Mouse (Mus musculus) myocyte (in vitro differentiated cells): ENCODE measurements around the gene Axin1. TPM values are rescaled to one million over a fixed set of nuclear protein-coding genes. Genes with fewer than 3 reads are reported as not detected.

Experiments
- H3K27me3 ChIP-seq: one replicate; pipeline ENCODE4 v1.6.1; 2011; ENCODE audit not compliant: control insufficient read depth, insufficient read depth, insufficient read length
- H3K36me3 ChIP-seq: one replicate; pipeline ENCODE4 v1.6.1; 2011; ENCODE audit not compliant: control insufficient read depth, insufficient read depth
- H3K4me2 ChIP-seq: one replicate; pipeline ENCODE4 v1.6.1; 2011; ENCODE audit warnings: low read depth, control low read depth
- H3K4me3 ChIP-seq: one replicate; pipeline ENCODE4 v1.5.1; 2011; ENCODE audit warnings: mild to moderate bottlenecking, control low read depth, moderate library complexity
- H3K79me2 ChIP-seq: one replicate; pipeline ENCODE4 v1.6.1; 2011; ENCODE audit not compliant: control insufficient read depth, insufficient read depth
- H3ac ChIP-seq: one replicate; pipeline ENCODE4 v1.6.1; 2011; ENCODE audit not compliant: control insufficient read depth, insufficient read length
- CEBPB ChIP-seq: IDR thresholded peaks from 2 replicates; pipeline ENCODE4 v1.6.1; 2011; ENCODE audit warnings: mild to moderate bottlenecking, moderate library complexity; ENCODE audit not compliant: poor library complexity, insufficient read depth, severe bottlenecking
- E2F4 ChIP-seq: IDR thresholded peaks from one replicate; pipeline ENCODE4 v1.6.1; 2011; ENCODE audit warnings: mild to moderate bottlenecking, control low read depth, moderate library complexity; ENCODE audit not compliant: insufficient read depth
- MAX ChIP-seq: IDR thresholded peaks from one replicate; pipeline ENCODE4 v1.6.1; 2011; ENCODE audit warnings: low read depth, mild to moderate bottlenecking, control low read depth
- MYOD1 ChIP-seq, 3 experiments: IDR thresholded peaks; one replicate each; pipeline ENCODE4 v1.6.1; 2011; ENCODE audit warnings: control low read depth in 2 of 3, low read depth in 2 of 3, mild to moderate bottlenecking in 2 of 3, moderate library complexity in 1 of 3; ENCODE audit not compliant: insufficient read length in 2 of 3, control insufficient read depth in 1 of 3
- MYOG ChIP-seq, 3 experiments: IDR thresholded peaks; one replicate each; pipeline ENCODE4 v1.6.1; 2011; ENCODE audit warnings: control low read depth in 2 of 3, low read depth in 2 of 3, mild to moderate bottlenecking in 2 of 3; ENCODE audit not compliant: insufficient read length in 2 of 3, control insufficient read depth in 1 of 3, insufficient read depth in 1 of 3
- POLR2A ChIP-seq: IDR thresholded peaks from one replicate; pipeline ENCODE4 v1.6.1; 2011; ENCODE audit warnings: low read depth, mild to moderate bottlenecking, control low read depth, moderate library complexity; ENCODE audit not compliant: insufficient read length
- POLR2AphosphoS2 ChIP-seq: IDR thresholded peaks from one replicate; pipeline ENCODE4 v1.6.1; 2011; ENCODE audit warnings: low read depth, control low read depth; ENCODE audit not compliant: insufficient read length
- REST ChIP-seq: IDR thresholded peaks from one replicate; pipeline ENCODE4 v1.6.1; 2011; ENCODE audit warnings: mild to moderate bottlenecking, control low read depth, moderate library complexity; ENCODE audit not compliant: insufficient read depth, insufficient read length
- SRF ChIP-seq: IDR thresholded peaks from one replicate; pipeline ENCODE4 v1.6.1; 2011; ENCODE audit warnings: low read depth; ENCODE audit not compliant: control insufficient read depth, insufficient read length
- TCF12 ChIP-seq: IDR thresholded peaks from one replicate; pipeline ENCODE4 v1.6.1; 2011; ENCODE audit warnings: mild to moderate bottlenecking, control low read depth; ENCODE audit not compliant: poor library complexity, insufficient read depth, severe bottlenecking
- TCF3 ChIP-seq: IDR thresholded peaks from one replicate; pipeline ENCODE4 v1.6.1; 2011; ENCODE audit warnings: low read depth, control low read depth; ENCODE audit not compliant: insufficient read length
- USF1 ChIP-seq: IDR thresholded peaks from one replicate; pipeline ENCODE4 v1.6.1; 2011; ENCODE audit warnings: low read depth, mild to moderate bottlenecking, control low read depth, moderate library complexity
- polyA plus RNA-seq: library from polyadenylated mRNA; unstranded; fragments of >200 nt; fragmentation: generic; extraction: Trizol; gene quantifications from one replicate; pipeline ENCODE4 v1.2.1, GENCODE M21; 2012; ENCODE audit warnings: missing spikeins

Axin1 gene
- polyA plus RNA-seq, 1 experiment = 26.5 TPM

GRCm38 (mm10) chr17:26232863-26233262 lies 94.4 kb downstream of the Axin1 start:
- no peak overlapping the region for H3K4me2 ChIP-seq
- TF ChIP-seq USF1 (no peak), TCF3 (no peak), CEBPB (no peak), SRF (no peak), MYOG (IDR thresholded peaks at IDR 0.05; ENCODE audit: control insufficient read depth in 1 of 3, insufficient read depth in 1 of 3, insufficient read length in 2 of 3, low read depth in 2 of 3) (no peak)
- no peak overlapping the region for H3K4me3 ChIP-seq
- H3ac ChIP-seq = no peak overlapping the region
- H3K36me3 ChIP-seq = no peaks in the 10 kb centered on the region
- no peaks in the 10 kb centered on the region for H3K27me3 ChIP-seq
- no peaks in the 10 kb centered on the region for H3K79me2 ChIP-seq

GRCm38 (mm10) chr17:26234386-26234785 lies 95.9 kb downstream of the Axin1 start:
- no peak overlapping the region for H3ac ChIP-seq
- no peak overlapping the region for H3K4me3 ChIP-seq
- H3K36me3 ChIP-seq = no peaks in the 10 kb centered on the region
- no peaks in the 10 kb centered on the region for H3K27me3 ChIP-seq
- no peaks in the 10 kb centered on the region for H3K79me2 ChIP-seq
- no peak overlapping the region for H3K4me2 ChIP-seq
- TF ChIP-seq SRF = no peak
- TF ChIP-seq TCF3 = no peak
- TF ChIP-seq POLR2A = no peak
- TF ChIP-seq POLR2AphosphoS2 = no peak
- no peak for TF ChIP-seq MYOG (IDR thresholded peaks at IDR 0.05; ENCODE audit: control insufficient read depth in 1 of 3, insufficient read depth in 1 of 3, insufficient read length in 2 of 3, low read depth in 2 of 3)
- no peak for TF ChIP-seq USF1
- no peak for TF ChIP-seq TCF12
- no peak for TF ChIP-seq MYOD1 (IDR thresholded peaks at IDR 0.05; ENCODE audit: control insufficient read depth in 1 of 3, insufficient read length in 2 of 3, low read depth in 2 of 3)

DNA sequence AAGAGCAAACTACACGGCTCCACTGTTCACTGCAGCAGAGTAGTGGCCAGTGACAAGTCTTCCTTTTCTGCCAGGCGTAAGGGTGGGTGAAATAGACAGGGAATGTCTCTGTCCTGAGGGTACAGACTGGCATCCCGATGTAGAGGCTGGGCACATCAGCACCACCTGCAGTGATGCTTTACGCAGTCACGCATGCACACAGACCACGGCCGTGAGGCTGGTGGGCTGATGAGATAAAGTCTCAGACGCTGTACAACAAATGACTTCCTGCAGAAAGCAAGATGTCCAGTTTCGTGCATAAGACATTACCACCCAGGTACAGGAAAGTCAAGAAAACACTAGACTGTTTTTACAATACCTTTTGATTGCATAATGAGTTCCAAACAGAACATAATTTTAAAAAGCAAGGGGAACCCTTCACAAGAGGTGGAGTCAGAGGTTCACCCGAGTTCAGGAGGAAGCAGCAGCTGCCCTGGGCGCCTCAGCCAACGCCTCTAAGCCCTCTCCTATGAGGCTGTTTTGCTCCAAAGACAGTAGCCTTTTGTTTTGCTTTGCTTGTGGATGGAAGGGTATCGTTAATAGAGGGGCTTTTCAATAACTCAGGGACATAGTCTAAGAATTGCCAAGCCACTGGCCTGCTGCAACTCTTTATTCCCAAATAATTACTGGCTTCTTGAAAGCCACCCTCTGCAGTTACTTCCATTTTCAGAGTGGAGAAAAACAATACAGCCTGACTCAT lies 96.8 kb downstream of the Axin1 start:
- TF ChIP-seq MYOD1 (IDR thresholded peaks at IDR 0.05; ENCODE audit: control insufficient read depth in 1 of 3, insufficient read length in 2 of 3, low read depth in 2 of 3) = peak in 2 of 3 experiments; percentile 16 to 46
- no peak for TF ChIP-seq CEBPB
- Histone ChIP-seq H3K27me3 (no peaks in the 10 kb centered on the region), H3K4me2 (peak overlapping the region; percentile 68), H3ac (no peak overlapping the region), H3K4me3 (no peak overlapping the region), H3K36me3 (no peaks in the 10 kb centered on the region), H3K79me2 (no peaks in the 10 kb centered on the region)

DNA sequence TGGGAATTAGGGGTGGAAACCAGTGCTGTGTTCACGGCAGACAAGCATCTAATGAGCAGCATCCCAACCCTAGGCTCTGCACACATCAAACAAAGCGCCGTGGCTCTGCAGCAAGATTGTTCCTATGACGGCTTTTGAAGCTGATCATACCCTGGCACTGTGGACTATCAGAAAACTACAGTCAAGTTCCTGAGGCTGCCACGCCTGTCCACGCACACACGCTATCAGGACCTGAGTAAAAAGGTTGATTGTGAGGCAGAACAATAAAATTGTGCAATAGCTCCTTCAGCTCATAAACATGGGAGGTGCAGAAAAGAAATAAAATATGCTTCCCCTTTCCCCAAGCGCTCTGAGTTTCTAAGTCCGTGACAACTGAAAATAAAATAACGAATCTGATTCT lies 99.2 kb downstream of the Axin1 start:
- H3K4me3 ChIP-seq = no peak overlapping the region
- TF ChIP-seq MYOD1 (IDR thresholded peaks at IDR 0.05; ENCODE audit: control insufficient read depth in 1 of 3, insufficient read length in 2 of 3, low read depth in 2 of 3) (no peak), SRF (no peak), CEBPB (no peak), MAX (no peak), REST (no peak), POLR2AphosphoS2 (no peak), E2F4 (no peak), POLR2A (no peak), MYOG (IDR thresholded peaks at IDR 0.05; ENCODE audit: control insufficient read depth in 1 of 3, insufficient read depth in 1 of 3, insufficient read length in 2 of 3, low read depth in 2 of 3) (no peak), TCF3 (no peak)
- no peaks in the 10 kb centered on the region for H3K36me3 ChIP-seq
- no peak overlapping the region for H3K4me2 ChIP-seq
- no peaks in the 10 kb centered on the region for H3K27me3 ChIP-seq
- H3ac ChIP-seq = no peak overlapping the region
- peaks cover 3% of the 10 kb centered on the region for H3K79me2 ChIP-seq

DNA sequence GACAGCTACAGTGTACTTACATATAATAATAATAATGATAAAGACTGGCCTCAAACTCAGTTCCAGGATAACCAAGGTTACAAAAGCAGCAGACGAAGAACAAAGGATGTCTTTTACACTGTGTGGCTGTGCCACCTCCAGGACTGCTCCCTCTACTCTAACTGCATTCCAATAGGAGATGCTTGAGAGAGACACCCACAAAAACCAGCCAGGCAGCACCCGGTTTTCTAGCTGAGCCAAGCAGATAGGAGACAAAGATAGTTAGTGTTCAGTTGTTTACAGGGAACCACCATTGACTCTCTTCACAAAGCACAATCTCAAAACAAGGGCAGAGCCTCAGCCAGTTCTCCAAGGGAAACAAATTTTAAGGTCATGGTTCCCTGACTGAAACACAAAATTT lies 101.1 kb downstream of the Axin1 start:
- Histone ChIP-seq H3K4me2 (no peak overlapping the region), H3K4me3 (no peak overlapping the region), H3K27me3 (no peaks in the 10 kb centered on the region), H3ac (no peak overlapping the region), H3K36me3 (no peaks in the 10 kb centered on the region), H3K79me2 (peaks cover 3% of the 10 kb centered on the region)
- TF ChIP-seq POLR2A (no peak), POLR2AphosphoS2 (no peak), REST (no peak), E2F4 (no peak), TCF3 (no peak)
